Mouse (Mus musculus) left cerebral cortex, postnatal 36 days (tissue): ENCODE measurements at regions not wholly inside any gene's neighbourhood (a gene's known extent, or its start where the extent isn't known, plus 50 kb on each side); places are given as distances from the start of the nearest gene placed in this dataset.
"Not testable (repeated sequence)": the region's sequence is repeated elsewhere in the genome, so short reads cannot be mapped to it uniquely, and the experiment has no call there.

ENCODE experiments used
- DNase-seq, 2 experiments: peaks; one replicate each; pipeline ENCODE4 v3.0.0; 2021 to 2022; ENCODE audit warnings: low spot score in 2 of 2, mixed read lengths in 1 of 2
- intact Hi-C: fragments of 180-260 bp; cut with DNase I; formaldehyde crosslinking; loops from one replicate; pipeline ENCODE4 v1.15.1; 2025

- DNase-seq, intact Hi-C loops: not testable (repeated sequence)
These were observed 846.2 kb downstream of the Dad1 start for GRCm38 (mm10) chr14:53407500-53408227.

- DNase-seq, intact Hi-C loops: not testable (repeated sequence)
These were observed 863.6 kb downstream of the Dad1 start for GRCm38 (mm10) chr14:53390307-53390706.

- intact Hi-C loops, DNase-seq: not testable (repeated sequence)
These were observed 879.0 kb upstream of the Olfr1507 start for GRCm38 (mm10) chr14:53374591-53374990.

- intact Hi-C loops, DNase-seq: not testable (repeated sequence)
These were observed 878.4 kb upstream of the Olfr1507 start for GRCm38 (mm10) chr14:53373777-53374468.

- intact Hi-C loops = no loop called here
- no peak for DNase-seq
These were observed 874.2 kb upstream of the Olfr1507 start for GRCm38 (mm10) chr14:53369776-53370175.

- DNase-seq, intact Hi-C loops: not testable (repeated sequence)
These were observed 871.9 kb upstream of the Olfr1507 start for GRCm38 (mm10) chr14:53367420-53367819.

GRCm38 (mm10) chr14:53363995-53364394 is 868.4 kb upstream of the Olfr1507 start:
- DNase-seq, intact Hi-C loops: not testable (repeated sequence)

- DNase-seq, intact Hi-C loops: not testable (repeated sequence)
These were observed 866.5 kb upstream of the Olfr1507 start for GRCm38 (mm10) chr14:53362054-53362453.

GRCm38 (mm10) chr14:53357498-53357897 is 861.9 kb upstream of the Olfr1507 start:
- intact Hi-C loops, DNase-seq: not testable (repeated sequence)

GRCm38 (mm10) chr14:53356783-53357182 is 861.2 kb upstream of the Olfr1507 start:
- DNase-seq, intact Hi-C loops: not testable (repeated sequence)

GRCm38 (mm10) chr14:53351457-53351856 is 855.9 kb upstream of the Olfr1507 start:
- intact Hi-C loops, DNase-seq: not testable (repeated sequence)

- DNase-seq, intact Hi-C loops: not testable (repeated sequence)
These were observed 855.2 kb upstream of the Olfr1507 start for GRCm38 (mm10) chr14:53350780-53351179.

GRCm38 (mm10) chr14:53349111-53349510 is 853.6 kb upstream of the Olfr1507 start:
- intact Hi-C loops, DNase-seq: not testable (repeated sequence)

GRCm38 (mm10) chr14:53345568-53345967 is 850.0 kb upstream of the Olfr1507 start:
- DNase-seq, intact Hi-C loops: not testable (repeated sequence)

- intact Hi-C loops, DNase-seq: not testable (repeated sequence)
These were observed 848.3 kb upstream of the Olfr1507 start for GRCm38 (mm10) chr14:53343849-53344248.

GRCm38 (mm10) chr14:53339167-53339566 is 843.6 kb upstream of the Olfr1507 start:
- intact Hi-C loops = not testable (repeated sequence)

GRCm38 (mm10) chr14:53337446-53337845 is 841.9 kb upstream of the Olfr1507 start:
- intact Hi-C loops, DNase-seq: not testable (repeated sequence)

More at GRCm38 (mm10) chr14:53339167-53339566, 843.6 kb upstream of the Olfr1507 start:
- not testable (repeated sequence) for DNase-seq

GRCm38 (mm10) chr14:53336705-53337104 is 841.2 kb upstream of the Olfr1507 start:
- DNase-seq, intact Hi-C loops: not testable (repeated sequence)

- intact Hi-C loops = not testable (repeated sequence)
These were observed 838.9 kb upstream of the Olfr1507 start for GRCm38 (mm10) chr14:53334451-53334850.

GRCm38 (mm10) chr14:53331153-53331552 is 835.6 kb upstream of the Olfr1507 start:
- intact Hi-C loops, DNase-seq: not testable (repeated sequence)

More at GRCm38 (mm10) chr14:53334451-53334850, 838.9 kb upstream of the Olfr1507 start:
- not testable (repeated sequence) for DNase-seq
